Mouse (Mus musculus): Measurements from ENCODE around the gene Spred2. TPM values are rescaled to one million over a fixed set of nuclear protein-coding genes. Genes with fewer than 3 reads are reported as not detected.

Gene Spred2
- total RNA-seq, 2 experiments from 2014 or later, result 102 to 119 TPM

DNA sequence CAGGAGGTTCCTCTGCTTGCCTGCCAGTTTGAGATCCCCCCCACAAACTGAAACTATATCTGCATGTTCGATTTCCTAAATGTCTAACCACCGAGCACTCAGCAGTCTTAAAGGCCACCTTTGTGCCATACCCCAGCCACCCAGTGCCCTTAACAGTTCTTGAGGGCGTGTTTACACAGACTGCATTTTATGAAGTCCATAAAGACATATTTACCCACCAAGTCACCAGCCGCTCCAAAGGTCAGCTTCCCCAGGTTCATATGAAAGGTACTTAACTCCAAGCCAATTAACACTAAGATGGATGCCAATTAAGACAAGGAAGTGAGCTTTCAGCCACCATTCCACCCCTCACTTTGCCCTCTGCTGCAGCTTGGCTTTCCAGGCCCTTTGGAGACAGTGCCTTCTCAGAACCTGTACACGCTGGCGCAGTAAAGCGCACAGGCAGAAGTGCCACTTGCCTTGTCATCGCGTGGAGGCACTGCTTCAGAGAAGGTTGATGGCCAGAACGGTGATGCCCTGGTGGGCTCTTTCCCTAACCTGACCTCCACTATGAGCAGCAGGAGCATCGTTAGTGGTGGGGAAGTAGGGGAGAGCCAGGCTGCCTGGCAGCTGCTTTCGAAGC, 17.1 kb downstream of the Spred2 start:
- Histone ChIP-seq H3K27ac (peak overlapping the region; percentile 61; the same call in 1 of the 2 replicates), H3K4me3 (no peak overlapping the region)
- intact Hi-C loops (cut with DNase I), result no loop called here
- no peak for TF ChIP-seq CTCF (IDR thresholded peaks at IDR 0.05)
- DNase-seq (ENCODE audit: extremely low spot score in 1 of 2, low spot score in 2 of 2), result no peak

- Histone ChIP-seq H3K27ac (peak overlapping the region; percentile 40), H3K4me3 (no peak overlapping the region)
- TF ChIP-seq CTCF (IDR thresholded peaks at IDR 0.05), result no peak
- intact Hi-C loops (cut with DNase I), result no loop called here
- no peak for DNase-seq (ENCODE audit: extremely low spot score in 1 of 2, low spot score in 2 of 2)
Observed at GRCm38 (mm10) chr11:19941978-19942377, 17.8 kb downstream of the Spred2 start.

- DNase-seq (ENCODE audit: extremely low spot score in 1 of 2, low spot score in 2 of 2), result no peak
- TF ChIP-seq CTCF (IDR thresholded peaks at IDR 0.05), result no peak
- Histone ChIP-seq H3K27ac (peak overlapping the region; percentile 11; the same call in 1 of the 2 replicates), H3K4me3 (no peak overlapping the region)
- intact Hi-C loops (cut with DNase I), result loop anchor here (2.0 kb wide), 2 partner anchors 19 to 35 kb away; partner anchors contain the start of gene Spred2
Observed at GRCm38 (mm10) chr11:19943753-19944152, 19.6 kb downstream of the Spred2 start.

- no peak overlapping the region for H3K4me3 ChIP-seq
- TF ChIP-seq CTCF (IDR thresholded peaks at IDR 0.05), result no peak
- intact Hi-C loops (cut with DNase I), result loop anchor here (2.0 kb wide), 2 partner anchors 20 to 34 kb away; partner anchors contain the start of gene Spred2
- peak; percentile 40 to 47 for DNase-seq (ENCODE audit: extremely low spot score in 1 of 2, low spot score in 2 of 2)
- peak overlapping the region; percentile 77 for H3K27ac ChIP-seq
Observed at GRCm38 (mm10) chr11:19944701-19945100, 20.5 kb downstream of the Spred2 start.

DNA sequence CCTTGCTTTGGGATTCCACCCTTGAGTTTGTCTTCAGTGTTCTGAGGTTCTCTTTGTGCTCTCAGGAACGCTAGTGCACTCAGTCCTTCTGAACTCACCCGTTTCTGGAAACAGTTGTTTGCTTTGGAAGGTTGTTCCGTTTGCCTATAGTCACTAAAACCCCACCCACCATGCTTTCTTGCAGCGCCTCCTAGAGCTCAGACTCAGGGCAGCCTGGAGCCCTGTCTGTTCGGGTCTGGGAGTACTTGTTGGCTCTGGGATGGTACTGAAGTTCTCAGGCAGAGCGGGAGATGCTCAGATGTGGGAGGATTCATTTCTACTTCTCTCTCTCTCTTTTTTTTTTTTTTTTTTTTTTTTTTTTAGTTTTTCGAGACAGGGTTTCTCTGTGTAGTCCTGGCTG, 22.5 kb downstream of the Spred2 start:
- no peak overlapping the region for H3K4me3 ChIP-seq
- intact Hi-C loops (cut with DNase I), result no loop called here
- DNase-seq (ENCODE audit: extremely low spot score in 1 of 2, low spot score in 2 of 2), result no peak
- peak overlapping the region; percentile 28; the same call in 1 of the 2 replicates for H3K27ac ChIP-seq
- TF ChIP-seq CTCF (IDR thresholded peaks at IDR 0.05), result no peak

DNA sequence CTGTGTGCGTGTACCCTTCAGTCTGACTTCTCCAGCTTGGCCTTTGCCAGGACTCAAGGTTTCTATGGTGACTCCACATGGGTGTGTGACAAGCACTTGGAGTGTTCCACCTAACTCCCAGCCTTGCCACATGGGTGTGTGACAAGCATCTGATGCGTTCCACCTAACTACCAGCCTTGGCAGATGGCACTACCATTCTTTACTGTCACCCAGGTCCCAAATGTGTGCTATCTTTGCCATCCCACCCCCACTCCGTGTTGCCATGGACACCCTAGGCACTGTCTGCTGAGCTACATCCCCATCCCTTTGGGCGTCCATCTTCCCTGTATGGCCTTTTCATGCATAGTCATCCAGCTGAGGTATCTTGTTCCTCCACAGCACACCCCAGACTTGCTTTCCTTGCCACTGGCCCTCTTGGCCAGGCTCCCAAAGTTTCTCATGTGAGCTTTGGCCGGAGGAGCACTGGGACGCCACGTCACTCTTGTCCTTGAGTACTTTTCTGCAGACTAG, 23.5 kb downstream of the Spred2 start:
- H3K4me3 ChIP-seq, result no peak overlapping the region
- H3K27ac ChIP-seq, result peak overlapping the region; percentile 66
- TF ChIP-seq CTCF (IDR thresholded peaks at IDR 0.05), result no peak
- DNase-seq (ENCODE audit: extremely low spot score in 1 of 2, low spot score in 2 of 2), result peak; percentile 30 to 48
- intact Hi-C loops (cut with DNase I), result no loop called here

DNA sequence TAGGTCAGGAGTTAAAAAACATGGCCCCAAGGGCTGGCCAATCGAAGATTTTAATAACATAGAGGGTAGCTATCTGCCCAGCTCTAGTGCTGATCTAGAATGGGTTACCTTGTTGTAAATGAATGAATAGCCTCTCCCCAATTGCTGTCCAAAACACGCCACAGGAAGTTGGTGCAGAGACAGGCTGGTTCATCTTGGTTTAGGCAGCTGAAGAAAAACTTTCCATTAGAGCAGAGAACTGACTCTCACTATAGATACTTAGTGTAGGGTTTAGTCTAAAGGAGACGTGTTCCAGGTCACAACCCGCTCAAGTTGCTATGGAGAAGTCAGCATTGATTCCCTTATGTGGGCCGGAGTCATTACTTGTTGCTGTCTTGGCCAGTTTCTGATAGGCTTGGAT, 25.6 kb downstream of the Spred2 start:
- TF ChIP-seq CTCF (IDR thresholded peaks at IDR 0.05), result no peak
- Histone ChIP-seq H3K4me3 (no peak overlapping the region), H3K27ac (no peak overlapping the region)
- intact Hi-C loops (cut with DNase I), result no loop called here
- no peak for DNase-seq (ENCODE audit: extremely low spot score in 1 of 2, low spot score in 2 of 2)

GRCm38 (mm10) chr11:19950169-19950568, 26.0 kb downstream of the Spred2 start:
- intact Hi-C loops (cut with DNase I), result no loop called here
- Histone ChIP-seq H3K4me3 (no peak overlapping the region), H3K27ac (no peak overlapping the region)
- TF ChIP-seq CTCF (IDR thresholded peaks at IDR 0.05), result no peak
- DNase-seq (ENCODE audit: extremely low spot score in 1 of 2, low spot score in 2 of 2), result no peak

GRCm38 (mm10) chr11:19952963-19953362, 28.8 kb downstream of the Spred2 start:
- intact Hi-C loops (cut with DNase I), result no loop called here
- no peak for DNase-seq (ENCODE audit: extremely low spot score in 1 of 2, low spot score in 2 of 2)
- no peak for TF ChIP-seq CTCF (IDR thresholded peaks at IDR 0.05)

DNA sequence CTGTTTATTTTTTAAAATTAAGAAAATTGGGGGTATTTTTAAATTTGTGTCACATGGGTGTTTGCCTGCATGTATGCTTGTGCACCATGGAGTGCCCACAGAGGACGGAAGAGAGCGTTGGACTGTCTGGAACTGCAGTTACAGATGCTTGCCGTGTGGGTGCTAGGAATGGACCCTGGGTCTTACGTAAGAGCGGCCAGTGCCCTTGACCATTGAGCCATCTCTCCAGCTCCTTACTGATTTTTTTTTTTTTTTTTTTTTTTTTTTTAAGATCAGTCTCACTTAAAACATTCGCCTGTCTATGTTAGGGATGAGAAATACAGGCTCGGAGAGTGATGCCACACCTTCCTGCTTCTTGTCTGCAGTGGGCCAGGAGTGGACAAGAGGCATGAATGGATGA, 29.7 kb downstream of the Spred2 start:
- intact Hi-C loops (cut with DNase I), result no loop called here
- Histone ChIP-seq H3K27ac (no peak overlapping the region), H3K4me3 (no peak overlapping the region)
- TF ChIP-seq CTCF (IDR thresholded peaks at IDR 0.05), result no peak
- no peak for DNase-seq (ENCODE audit: extremely low spot score in 1 of 2, low spot score in 2 of 2)

More at GRCm38 (mm10) chr11:19952963-19953362, 28.8 kb downstream of the Spred2 start:
- no peak overlapping the region for H3K4me3 ChIP-seq
- no peak overlapping the region for H3K27ac ChIP-seq

GRCm38 (mm10) chr11:19955069-19955468, 30.9 kb downstream of the Spred2 start:
- intact Hi-C loops (cut with DNase I), result no loop called here

DNA sequence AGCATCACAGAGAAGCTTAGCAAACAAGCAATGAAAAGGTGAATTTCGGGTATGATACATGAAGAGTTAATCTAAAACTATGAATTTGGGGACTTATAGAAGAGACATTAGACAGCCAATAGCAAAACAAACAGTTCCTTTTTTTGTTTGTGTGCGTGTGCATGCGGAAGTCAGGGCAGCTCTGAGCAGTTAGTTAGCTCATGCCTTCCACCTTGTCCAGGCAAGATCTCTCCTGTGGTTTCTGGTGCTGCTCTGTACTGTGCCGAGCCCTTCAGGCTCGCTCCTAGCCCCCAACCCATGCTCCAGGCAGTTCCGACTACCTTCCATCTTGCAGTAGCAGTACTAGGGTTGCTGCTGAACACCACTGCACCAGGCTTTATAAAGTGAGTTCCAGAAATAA, 31.5 kb downstream of the Spred2 start:
- intact Hi-C loops (cut with DNase I), result no loop called here
- TF ChIP-seq CTCF (IDR thresholded peaks at IDR 0.05), result no peak
- DNase-seq (ENCODE audit: extremely low spot score in 1 of 2, low spot score in 2 of 2), result no peak
- H3K4me3 ChIP-seq, result no peak overlapping the region
- no peak overlapping the region for H3K27ac ChIP-seq

More at GRCm38 (mm10) chr11:19955069-19955468, 30.9 kb downstream of the Spred2 start:
- no peak for DNase-seq (ENCODE audit: extremely low spot score in 1 of 2, low spot score in 2 of 2)
- Histone ChIP-seq H3K4me3 (no peak overlapping the region), H3K27ac (no peak overlapping the region)
- TF ChIP-seq CTCF (IDR thresholded peaks at IDR 0.05), result no peak

- H3K27ac ChIP-seq, result no peak overlapping the region
- TF ChIP-seq CTCF (IDR thresholded peaks at IDR 0.05), result no peak
- DNase-seq (ENCODE audit: extremely low spot score in 1 of 2, low spot score in 2 of 2), result no peak
Observed at GRCm38 (mm10) chr11:19959006-19959405, 34.8 kb downstream of the Spred2 start.

More at GRCm38 (mm10) chr11:19959006-19959405, 34.8 kb downstream of the Spred2 start:
- H3K4me3 ChIP-seq, result no peak overlapping the region
- intact Hi-C loops (cut with DNase I), result no loop called here

Measured in left cerebral cortex, adult 2 months (tissue).